Mouse (Mus musculus): ENCODE measurements around the gene Gad1.

The Gad1 gene

GRCm38 (mm10) chr2:70564646-70565315 lies 11.9 kb downstream of the Gad1 start:
- no peak for DNase-seq (ENCODE audit: low read depth)

- no peak for DNase-seq (ENCODE audit: low read depth)
Observed at GRCm38 (mm10) chr2:70565651-70566602, 13.1 kb downstream of the Gad1 start.

- DNase-seq (ENCODE audit: low read depth) = no peak
Observed at GRCm38 (mm10) chr2:70566603-70566981, 13.7 kb downstream of the Gad1 start.

GRCm38 (mm10) chr2:70567071-70567681 lies 14.3 kb downstream of the Gad1 start:
- DNase-seq (ENCODE audit: low read depth) = peak; percentile 50

GRCm38 (mm10) chr2:70567682-70568077 lies 14.8 kb downstream of the Gad1 start:
- DNase-seq (ENCODE audit: low read depth) = no peak

- DNase-seq (ENCODE audit: low read depth) = no peak
Observed at GRCm38 (mm10) chr2:70568198-70568941, 15.5 kb downstream of the Gad1 start.

- no peak for DNase-seq (ENCODE audit: low read depth)
Observed at GRCm38 (mm10) chr2:70571698-70572097, 18.8 kb downstream of the Gad1 start.

GRCm38 (mm10) chr2:70572251-70572650 lies 19.4 kb downstream of the Gad1 start:
- DNase-seq (ENCODE audit: low read depth) = no peak

GRCm38 (mm10) chr2:70573544-70574210 lies 20.8 kb downstream of the Gad1 start:
- DNase-seq (ENCODE audit: low read depth) = no peak

GRCm38 (mm10) chr2:70588200-70588599 lies 35.3 kb downstream of the Gad1 start:
- no peak for DNase-seq (ENCODE audit: low read depth)

- no peak for DNase-seq (ENCODE audit: low read depth)
Observed at GRCm38 (mm10) chr2:70592432-70592831, 39.6 kb downstream of the Gad1 start.

- no peak for DNase-seq (ENCODE audit: low read depth)
Observed at GRCm38 (mm10) chr2:70593670-70594069, 40.8 kb downstream of the Gad1 start.

GRCm38 (mm10) chr2:70595896-70596295 lies 43.0 kb downstream of the Gad1 start:
- DNase-seq (ENCODE audit: low read depth) = no peak

GRCm38 (mm10) chr2:70609769-70610168 lies 56.9 kb downstream of the Gad1 start:
- no peak for DNase-seq (ENCODE audit: low read depth)

- DNase-seq (ENCODE audit: low read depth) = no peak
Observed at GRCm38 (mm10) chr2:70614745-70615351, 62.0 kb downstream of the Gad1 start.

- DNase-seq (ENCODE audit: low read depth) = no peak
Observed at GRCm38 (mm10) chr2:70616076-70616475, 63.2 kb downstream of the Gad1 start.

GRCm38 (mm10) chr2:70616617-70617016 lies 63.7 kb downstream of the Gad1 start:
- no peak for DNase-seq (ENCODE audit: low read depth)

- DNase-seq (ENCODE audit: low read depth) = peak; percentile 31
Observed at GRCm38 (mm10) chr2:70619232-70619835, 66.5 kb downstream of the Gad1 start.

GRCm38 (mm10) chr2:70620225-70620624 lies 67.4 kb downstream of the Gad1 start:
- DNase-seq (ENCODE audit: low read depth) = peak; percentile 66

- DNase-seq (ENCODE audit: low read depth) = no peak
Observed at GRCm38 (mm10) chr2:70622244-70622643, 69.4 kb downstream of the Gad1 start.

- no peak for DNase-seq (ENCODE audit: low read depth)
Observed at GRCm38 (mm10) chr2:70625761-70626160, 72.9 kb downstream of the Gad1 start.

Data from induced T-regulatory cell, adult 2 months (primary cell).